Mouse (Mus musculus): Measurements from ENCODE around the gene Ift80. TPM values are rescaled to one million over a fixed set of nuclear protein-coding genes. Genes with fewer than 3 reads are reported as not detected.
"Not testable (repeated sequence)": the region's sequence is repeated elsewhere in the genome, so short reads cannot be mapped to it uniquely, and the experiment has no call there.

Ift80 gene
- polyA plus RNA-seq, 1 experiment: 22.2 TPM

- TF ChIP-seq POLR2A (IDR thresholded peaks at IDR 0.05; ENCODE audit: insufficient read depth, low read length) (no peak), EP300 (IDR thresholded peaks at IDR 0.05; ENCODE audit: insufficient read depth, low read depth, low read length) (no peak), CTCF (IDR thresholded peaks at IDR 0.05; ENCODE audit: low read depth, low read length) (no peak)
- Histone ChIP-seq H3K36me3 (ENCODE audit: control insufficient read depth, insufficient read depth, low read length, poor library complexity, severe bottlenecking) (no peaks in the 10 kb centered on the region), H3K4me3 (ENCODE audit: low read depth, low read length) (no peak overlapping the region), H3K9me3 (replicated peaks; ENCODE audit: control insufficient read depth, insufficient read depth, low read length, poor library complexity, severe bottlenecking) (no peaks in the 10 kb centered on the region), H3K9ac (ENCODE audit: low read depth, poor library complexity, severe bottlenecking) (no peak overlapping the region), H3K27ac (ENCODE audit: insufficient read depth, low read length) (no peak overlapping the region), H3K4me1 (ENCODE audit: control insufficient read depth, insufficient read depth, low read length) (no peaks in the 10 kb centered on the region), H3K27me3 (ENCODE audit: control insufficient read depth, insufficient read depth, low read length, poor library complexity, severe bottlenecking) (no peaks in the 10 kb centered on the region)
Observed at GRCm38 (mm10) chr3:68904902-68905778, 99.2 kb downstream of the Ift80 start.

- not testable (repeated sequence) for H3K9me3 ChIP-seq (replicated peaks; ENCODE audit: control insufficient read depth, insufficient read depth, low read length, poor library complexity, severe bottlenecking); H3K4me1 ChIP-seq (ENCODE audit: control insufficient read depth, insufficient read depth, low read length); H3K27me3 ChIP-seq (ENCODE audit: control insufficient read depth, insufficient read depth, low read length, poor library complexity, severe bottlenecking); H3K36me3 ChIP-seq (ENCODE audit: control insufficient read depth, insufficient read depth, low read length, poor library complexity, severe bottlenecking); H3K9ac ChIP-seq (ENCODE audit: low read depth, poor library complexity, severe bottlenecking); H3K27ac ChIP-seq (ENCODE audit: insufficient read depth, low read length); H3K4me3 ChIP-seq (ENCODE audit: low read depth, low read length)
Observed at GRCm38 (mm10) chr3:68902636-68903035, 101.7 kb downstream of the Ift80 start.

GRCm38 (mm10) chr3:68897154-68897553, 107.2 kb downstream of the Ift80 start:
- Histone ChIP-seq H3K9ac (ENCODE audit: low read depth, poor library complexity, severe bottlenecking) (no peak overlapping the region), H3K36me3 (ENCODE audit: control insufficient read depth, insufficient read depth, low read length, poor library complexity, severe bottlenecking) (no peaks in the 10 kb centered on the region), H3K4me3 (ENCODE audit: low read depth, low read length) (no peak overlapping the region), H3K27ac (ENCODE audit: insufficient read depth, low read length) (no peak overlapping the region), H3K27me3 (ENCODE audit: control insufficient read depth, insufficient read depth, low read length, poor library complexity, severe bottlenecking) (no peaks in the 10 kb centered on the region), H3K4me1 (ENCODE audit: control insufficient read depth, insufficient read depth, low read length) (peaks cover 3% of the 10 kb centered on the region), H3K9me3 (replicated peaks; ENCODE audit: control insufficient read depth, insufficient read depth, low read length, poor library complexity, severe bottlenecking) (no peaks in the 10 kb centered on the region)
- TF ChIP-seq CTCF (IDR thresholded peaks at IDR 0.05; ENCODE audit: low read depth, low read length) (peak; percentile 74), POLR2A (IDR thresholded peaks at IDR 0.05; ENCODE audit: insufficient read depth, low read length) (no peak)

GRCm38 (mm10) chr3:68895426-68895825, 108.9 kb downstream of the Ift80 start:
- peaks cover 3% of the 10 kb centered on the region for H3K4me1 ChIP-seq (ENCODE audit: control insufficient read depth, insufficient read depth, low read length)
- H3K27ac ChIP-seq (ENCODE audit: insufficient read depth, low read length): no peak overlapping the region
- H3K36me3 ChIP-seq (ENCODE audit: control insufficient read depth, insufficient read depth, low read length, poor library complexity, severe bottlenecking): no peaks in the 10 kb centered on the region
- no peak overlapping the region for H3K4me3 ChIP-seq (ENCODE audit: low read depth, low read length)
- TF ChIP-seq POLR2A (IDR thresholded peaks at IDR 0.05; ENCODE audit: insufficient read depth, low read length): no peak
- no peak for TF ChIP-seq CTCF (IDR thresholded peaks at IDR 0.05; ENCODE audit: low read depth, low read length)
- TF ChIP-seq EP300 (IDR thresholded peaks at IDR 0.05; ENCODE audit: insufficient read depth, low read depth, low read length): no peak
- no peaks in the 10 kb centered on the region for H3K9me3 ChIP-seq (replicated peaks; ENCODE audit: control insufficient read depth, insufficient read depth, low read length, poor library complexity, severe bottlenecking)
- H3K9ac ChIP-seq (ENCODE audit: low read depth, poor library complexity, severe bottlenecking): no peak overlapping the region
- H3K27me3 ChIP-seq (ENCODE audit: control insufficient read depth, insufficient read depth, low read length, poor library complexity, severe bottlenecking): no peaks in the 10 kb centered on the region

GRCm38 (mm10) chr3:68886845-68887244, 117.5 kb downstream of the Ift80 start:
- no peak for TF ChIP-seq EP300 (IDR thresholded peaks at IDR 0.05; ENCODE audit: insufficient read depth, low read depth, low read length)
- TF ChIP-seq CTCF (IDR thresholded peaks at IDR 0.05; ENCODE audit: low read depth, low read length): no peak

GRCm38 (mm10) chr3:68874079-68874478, 130.3 kb downstream of the Ift80 start:
- Histone ChIP-seq H3K36me3 (ENCODE audit: control insufficient read depth, insufficient read depth, low read length, poor library complexity, severe bottlenecking) (no peaks in the 10 kb centered on the region), H3K4me3 (ENCODE audit: low read depth, low read length) (no peak overlapping the region), H3K9ac (ENCODE audit: low read depth, poor library complexity, severe bottlenecking) (no peak overlapping the region), H3K27ac (ENCODE audit: insufficient read depth, low read length) (no peak overlapping the region), H3K9me3 (replicated peaks; ENCODE audit: control insufficient read depth, insufficient read depth, low read length, poor library complexity, severe bottlenecking) (no peaks in the 10 kb centered on the region), H3K4me1 (ENCODE audit: control insufficient read depth, insufficient read depth, low read length) (no peaks in the 10 kb centered on the region), H3K27me3 (ENCODE audit: control insufficient read depth, insufficient read depth, low read length, poor library complexity, severe bottlenecking) (peaks cover 9% of the 10 kb centered on the region)
- TF ChIP-seq POLR2A (IDR thresholded peaks at IDR 0.05; ENCODE audit: insufficient read depth, low read length) (no peak), CTCF (IDR thresholded peaks at IDR 0.05; ENCODE audit: low read depth, low read length) (no peak), EP300 (IDR thresholded peaks at IDR 0.05; ENCODE audit: insufficient read depth, low read depth, low read length) (no peak)

More at GRCm38 (mm10) chr3:68886845-68887244, 117.5 kb downstream of the Ift80 start:
- Histone ChIP-seq H3K4me1 (ENCODE audit: control insufficient read depth, insufficient read depth, low read length) (no peaks in the 10 kb centered on the region), H3K4me3 (ENCODE audit: low read depth, low read length) (no peak overlapping the region), H3K9me3 (replicated peaks; ENCODE audit: control insufficient read depth, insufficient read depth, low read length, poor library complexity, severe bottlenecking) (no peaks in the 10 kb centered on the region), H3K27me3 (ENCODE audit: control insufficient read depth, insufficient read depth, low read length, poor library complexity, severe bottlenecking) (no peaks in the 10 kb centered on the region), H3K27ac (ENCODE audit: insufficient read depth, low read length) (no peak overlapping the region), H3K9ac (ENCODE audit: low read depth, poor library complexity, severe bottlenecking) (no peak overlapping the region), H3K36me3 (ENCODE audit: control insufficient read depth, insufficient read depth, low read length, poor library complexity, severe bottlenecking) (no peaks in the 10 kb centered on the region)
